Mouse (Mus musculus): ENCODE results near the gene Adamts17. TPM values are rescaled to one million over a fixed set of nuclear protein-coding genes. Genes with fewer than 3 reads are reported as not detected.

Gene Adamts17
- total RNA-seq, 2 experiments from 2014 or later = not detected

- peak; percentile 96 for ATAC-seq (replicated peaks; ENCODE audit: poor library complexity, severe bottlenecking)
Measured at GRCm38 (mm10) chr7:67051089-67051718, 211.7 kb downstream of the Adamts17 start.

- no peak for ATAC-seq (replicated peaks; ENCODE audit: poor library complexity, severe bottlenecking)
Measured at GRCm38 (mm10) chr7:67054876-67055275, 215.3 kb downstream of the Adamts17 start.

- no peak for ATAC-seq (replicated peaks; ENCODE audit: poor library complexity, severe bottlenecking)
Measured at GRCm38 (mm10) chr7:67055510-67055909, 216.0 kb downstream of the Adamts17 start.

GRCm38 (mm10) chr7:67061756-67062155 lies 222.2 kb downstream of the Adamts17 start:
- peak; percentile 71 for ATAC-seq (replicated peaks; ENCODE audit: poor library complexity, severe bottlenecking)

- no peak for ATAC-seq (replicated peaks; ENCODE audit: poor library complexity, severe bottlenecking)
Measured at GRCm38 (mm10) chr7:67062571-67062970, 223.0 kb downstream of the Adamts17 start.

- ATAC-seq (replicated peaks; ENCODE audit: poor library complexity, severe bottlenecking) = no peak
Measured at GRCm38 (mm10) chr7:67064627-67065305, 225.2 kb downstream of the Adamts17 start.

GRCm38 (mm10) chr7:67065631-67066030 lies 226.1 kb downstream of the Adamts17 start:
- ATAC-seq (replicated peaks; ENCODE audit: poor library complexity, severe bottlenecking) = no peak

GRCm38 (mm10) chr7:67072015-67072685 lies 232.6 kb downstream of the Adamts17 start:
- no peak for ATAC-seq (replicated peaks; ENCODE audit: poor library complexity, severe bottlenecking)

GRCm38 (mm10) chr7:67082751-67083150 lies 243.2 kb downstream of the Adamts17 start:
- ATAC-seq (replicated peaks; ENCODE audit: poor library complexity, severe bottlenecking) = no peak

GRCm38 (mm10) chr7:67087759-67088158 lies 248.2 kb downstream of the Adamts17 start:
- ATAC-seq (replicated peaks; ENCODE audit: poor library complexity, severe bottlenecking) = no peak

- ATAC-seq (replicated peaks; ENCODE audit: poor library complexity, severe bottlenecking) = no peak
Measured at GRCm38 (mm10) chr7:67097096-67097495, 257.6 kb downstream of the Adamts17 start.

GRCm38 (mm10) chr7:67101418-67101973 lies 262.0 kb downstream of the Adamts17 start:
- ATAC-seq (replicated peaks; ENCODE audit: poor library complexity, severe bottlenecking) = no peak

GRCm38 (mm10) chr7:67110551-67111159 lies 271.1 kb downstream of the Adamts17 start:
- ATAC-seq (replicated peaks; ENCODE audit: poor library complexity, severe bottlenecking) = no peak

- ATAC-seq (replicated peaks; ENCODE audit: poor library complexity, severe bottlenecking) = peak; percentile 78
Measured at GRCm38 (mm10) chr7:67112495-67113216, 273.1 kb downstream of the Adamts17 start.

- peak; percentile 51 for ATAC-seq (replicated peaks; ENCODE audit: poor library complexity, severe bottlenecking)
Measured at GRCm38 (mm10) chr7:67114056-67114455, 274.5 kb downstream of the Adamts17 start.

GRCm38 (mm10) chr7:67115056-67115455 lies 275.5 kb downstream of the Adamts17 start:
- 0 out of 2 replicates have a peak, but pooled peaks have one; percentile 18 for ATAC-seq (replicated peaks; ENCODE audit: poor library complexity, severe bottlenecking)

GRCm38 (mm10) chr7:67135140-67135539 lies 295.6 kb downstream of the Adamts17 start:
- ATAC-seq (replicated peaks; ENCODE audit: poor library complexity, severe bottlenecking) = peak; percentile 95

GRCm38 (mm10) chr7:67142347-67143015 lies 302.9 kb downstream of the Adamts17 start:
- ATAC-seq (replicated peaks; ENCODE audit: poor library complexity, severe bottlenecking) = no peak

- ATAC-seq (replicated peaks; ENCODE audit: poor library complexity, severe bottlenecking) = no peak
Measured at GRCm38 (mm10) chr7:67145748-67146147, 306.2 kb downstream of the Adamts17 start.

All from granulocyte monocyte progenitor cell, adult 5-6 weeks (primary cell).